Mouse (Mus musculus): ENCODE measurements around the gene Ndufa1.

GRCm38 (mm10) chrX:37163115-37163514 is 27.8 kb downstream of the Ndufa1 start:
- TF ChIP-seq CTCF (IDR thresholded peaks at IDR 0.05; ENCODE audit: control insufficient read depth, insufficient read depth, insufficient replicate concordance, low read depth, low read length) (no peak), POLR2A (IDR thresholded peaks at IDR 0.05; ENCODE audit: control insufficient read depth, low read depth, low read length) (no peak)

Data from testis, adult 2 months (tissue).